Mouse (Mus musculus): Measurements from ENCODE around the gene Fshr.
"Not testable (repeated sequence)": the region's sequence is repeated elsewhere in the genome, so short reads cannot be mapped to it uniquely, and the experiment has no call there.

The Fshr gene

DNA sequence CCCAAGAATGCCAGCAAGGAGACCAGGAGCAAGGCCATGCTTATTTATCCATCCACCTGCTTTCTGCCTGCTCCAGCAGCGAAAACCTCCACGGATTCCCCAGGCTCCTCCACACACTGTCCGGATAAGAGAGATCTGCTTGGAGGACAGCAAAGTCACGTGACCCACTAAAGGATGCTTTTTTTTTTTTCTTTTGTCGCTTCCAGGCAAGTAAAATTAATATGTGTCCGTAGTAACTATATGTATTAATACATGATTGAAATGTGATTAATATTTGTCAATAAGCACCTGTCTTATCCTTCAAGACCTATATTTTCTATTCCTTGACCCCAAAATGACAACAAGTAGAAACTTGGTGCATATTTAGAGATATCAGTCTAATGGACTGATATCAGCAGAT lies at the start of gene Fshr:
Fshr (minus strand) TSS at position 101 of the 400 bp plus-strand sequence.
- DNase-seq (ENCODE audit: low spot score): no peak

DNA sequence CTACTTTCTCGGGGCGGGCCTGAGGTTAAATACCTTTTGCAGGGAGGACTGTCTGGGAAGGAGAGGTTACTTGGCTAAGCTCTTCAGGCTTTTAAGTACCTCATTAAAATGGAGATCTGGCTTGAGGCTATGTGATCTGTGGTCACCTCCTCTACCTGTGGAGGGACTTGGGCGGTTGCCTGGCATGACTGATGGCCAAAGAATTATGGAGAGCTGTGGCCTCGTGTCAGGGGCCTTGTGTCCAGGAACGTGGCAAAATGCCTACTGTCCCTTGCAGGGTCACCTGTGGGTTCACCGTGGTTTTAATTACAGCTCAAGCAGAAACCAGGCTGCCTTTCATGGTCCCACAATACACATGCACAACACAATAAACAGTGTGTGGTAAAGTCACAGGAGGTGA lies 1.7 kb upstream of the Fshr start:
- no peak for DNase-seq (ENCODE audit: low spot score)

DNA sequence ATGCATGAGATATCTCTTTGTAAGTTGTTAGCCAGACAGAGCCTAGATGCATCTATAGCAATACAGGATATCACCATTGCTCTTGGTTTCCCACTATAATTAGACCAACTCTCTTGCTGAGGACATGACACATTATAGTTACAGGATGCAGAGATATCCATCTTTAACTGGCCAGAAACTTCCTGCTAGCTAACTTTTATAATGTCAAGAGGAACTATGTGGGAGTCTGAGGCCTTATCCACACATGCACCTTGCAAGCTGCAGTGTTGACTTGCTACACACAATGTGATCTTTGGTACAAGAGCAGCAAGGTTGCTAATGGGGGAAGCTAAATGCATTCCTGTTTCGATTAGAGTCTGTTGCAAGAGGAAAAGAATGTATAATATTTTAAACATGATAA lies 26.9 kb downstream of the Fshr start:
- DNase-seq (ENCODE audit: low spot score): no peak

DNA sequence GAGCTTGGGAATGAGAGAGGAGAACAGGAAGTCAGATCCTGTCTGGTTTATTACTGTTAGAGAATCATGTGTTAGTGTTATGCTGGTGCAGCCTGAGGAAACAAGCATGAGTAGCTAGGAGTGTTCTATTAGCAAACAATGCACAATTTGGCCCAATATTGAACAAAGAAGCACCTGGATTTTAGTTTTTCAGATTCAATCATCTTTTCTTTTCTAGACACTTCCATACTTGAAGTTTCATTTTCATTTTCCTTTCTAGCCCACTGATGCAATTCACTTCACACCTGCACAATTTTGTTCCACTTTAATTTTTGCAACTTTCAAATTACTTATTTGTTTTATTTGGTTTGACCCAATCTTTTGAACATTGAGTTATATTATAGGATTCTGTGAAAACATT lies 35.7 kb downstream of the Fshr start:
- no peak for DNase-seq (ENCODE audit: low spot score)

DNA sequence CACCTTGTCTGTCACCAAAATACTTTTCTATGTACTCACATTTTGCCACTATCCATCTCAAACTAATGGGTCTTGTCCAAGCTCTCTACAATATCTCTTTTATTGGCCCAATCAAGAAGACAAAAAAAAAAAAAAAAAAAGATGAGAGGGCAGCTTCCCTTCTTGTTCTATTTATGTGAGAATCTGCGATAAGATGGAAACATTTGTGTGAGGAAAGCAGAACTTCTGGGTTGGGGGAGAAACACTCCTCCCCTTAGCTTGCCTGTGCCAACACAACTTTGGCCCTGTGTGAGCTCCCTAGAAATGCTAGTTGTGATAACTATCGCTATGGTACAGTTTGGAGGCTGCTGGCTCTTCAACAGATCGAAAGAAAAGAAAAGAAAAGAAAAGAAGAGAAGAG lies 38.0 kb downstream of the Fshr start:
- DNase-seq (ENCODE audit: low spot score): no peak

DNA sequence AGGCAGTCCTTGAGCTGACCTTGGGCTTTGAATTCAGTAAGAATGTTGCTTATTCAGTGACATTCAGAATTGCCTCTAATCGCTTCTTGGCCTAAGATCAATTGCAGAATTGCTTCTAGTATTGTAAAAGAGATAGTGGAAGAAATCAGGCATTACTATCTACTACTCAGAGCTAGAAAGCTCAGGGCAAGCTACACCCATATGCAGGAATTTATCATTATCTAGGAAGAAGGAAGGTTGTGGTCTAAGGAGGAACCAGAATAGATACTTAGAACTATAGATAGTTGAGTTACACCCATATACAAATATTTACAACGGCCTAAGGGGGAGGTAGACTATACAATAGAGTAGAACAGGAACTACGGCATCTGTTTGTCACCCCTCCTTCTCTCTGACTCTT lies 41.1 kb downstream of the Fshr start:
- not testable (repeated sequence) for DNase-seq (ENCODE audit: low spot score)

DNA sequence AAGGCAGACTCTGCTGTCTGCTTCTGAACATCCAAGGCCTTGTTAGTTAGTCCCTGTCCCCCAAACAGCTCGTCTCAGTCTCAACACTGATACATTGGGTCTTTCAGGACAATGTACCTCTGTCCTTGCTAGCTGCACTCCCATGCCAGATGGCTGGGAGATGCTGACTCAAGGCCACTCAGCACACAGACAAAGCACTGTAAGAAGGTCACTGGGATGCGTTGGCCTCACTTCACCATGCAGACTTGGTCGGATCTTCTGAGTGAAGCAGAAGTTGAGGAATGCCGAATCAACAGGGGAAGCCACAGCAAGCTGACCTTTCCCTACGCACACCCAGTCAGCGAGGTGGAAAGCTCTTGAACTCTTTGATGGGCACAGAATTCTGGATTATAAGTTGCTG lies 55.7 kb downstream of the Fshr start:
- DNase-seq (ENCODE audit: low spot score): no peak

DNA sequence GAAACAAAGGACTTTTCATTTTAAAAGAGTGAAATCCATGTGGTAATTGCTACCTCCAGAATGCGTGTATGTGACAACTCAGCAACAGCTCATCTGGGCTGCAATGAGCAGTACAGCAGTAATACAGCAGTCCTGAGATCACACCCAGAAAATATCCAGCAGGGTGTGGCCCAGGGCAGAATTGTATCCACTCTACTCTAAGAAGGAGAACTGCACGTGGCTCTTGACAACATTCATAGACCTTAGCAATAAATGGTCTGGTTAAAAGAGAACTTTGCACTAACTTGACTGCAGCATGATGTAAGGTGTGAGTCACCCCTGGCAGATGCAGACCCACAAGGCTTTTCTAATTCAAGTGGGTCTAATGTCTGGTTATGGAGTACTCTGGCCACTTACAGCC lies 80.5 kb downstream of the Fshr start:
- no peak for DNase-seq (ENCODE audit: low spot score)

DNA sequence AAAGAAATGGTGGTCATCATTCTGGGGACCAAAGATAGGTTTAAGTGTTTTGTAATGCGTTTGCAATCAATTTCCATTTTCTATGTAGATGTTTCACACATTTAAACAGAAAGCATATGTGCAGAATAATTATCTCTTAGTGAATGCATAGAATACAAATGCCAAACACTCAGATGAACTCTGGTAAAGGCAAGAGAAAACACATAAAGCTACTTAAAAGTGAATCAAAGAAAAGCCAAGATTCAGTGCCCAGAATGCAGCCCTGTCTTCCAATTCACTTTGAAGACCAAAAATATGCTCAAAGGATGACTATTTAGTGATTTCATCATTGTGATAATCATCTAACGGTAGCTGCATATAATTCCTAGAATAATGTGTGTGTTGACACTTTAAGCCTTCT lies 81.2 kb downstream of the Fshr start:
- DNase-seq (ENCODE audit: low spot score): no peak

DNA sequence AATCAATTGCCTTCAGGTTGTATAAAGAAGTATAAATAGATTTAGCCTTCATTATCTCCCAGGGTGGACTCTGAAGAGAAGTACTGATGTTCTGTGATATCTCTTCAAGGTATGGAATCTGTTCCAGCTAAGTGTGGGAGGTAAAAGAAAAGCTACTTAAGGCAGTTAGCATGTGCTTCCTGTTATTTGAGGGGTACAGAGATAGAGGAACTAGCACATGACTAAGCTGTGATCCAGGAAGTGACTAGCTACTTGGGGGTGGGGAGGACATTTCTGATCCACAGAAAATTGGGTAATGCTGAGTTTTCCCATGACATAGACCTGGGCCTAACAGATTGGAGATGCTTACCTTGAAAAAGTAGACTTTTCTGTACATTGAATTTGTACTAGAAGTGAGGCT lies 86.5 kb downstream of the Fshr start:
- no peak for DNase-seq (ENCODE audit: low spot score)

DNA sequence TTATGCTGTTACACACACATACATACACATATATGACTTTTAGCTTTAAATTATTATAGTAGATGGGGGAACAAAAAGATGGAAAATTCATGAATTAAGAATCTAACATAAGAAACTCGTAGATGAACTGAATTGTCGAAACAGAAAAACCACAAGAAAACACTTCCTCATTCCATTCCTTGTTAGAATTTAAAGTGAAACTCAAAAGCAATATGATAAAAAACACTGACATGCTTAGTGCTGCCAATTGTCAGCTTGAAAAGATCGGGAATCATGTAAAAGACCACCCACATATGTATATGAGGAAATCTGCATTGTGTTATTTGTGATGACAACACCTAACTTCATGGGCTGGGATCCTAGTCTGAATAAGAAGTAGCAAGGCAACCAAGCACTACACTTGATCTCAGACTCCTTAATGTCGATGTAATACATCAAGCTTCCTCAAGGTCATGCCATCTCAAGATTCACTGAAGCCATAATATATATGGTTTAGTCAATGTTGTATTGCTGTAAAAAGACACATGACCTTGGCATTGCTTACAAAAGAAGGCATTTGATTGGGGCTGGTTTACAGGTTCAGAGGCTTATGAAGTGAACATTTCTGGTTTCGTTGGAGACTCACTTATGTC lies 99.6 kb downstream of the Fshr start:
- no peak for DNase-seq (ENCODE audit: low spot score)

DNA sequence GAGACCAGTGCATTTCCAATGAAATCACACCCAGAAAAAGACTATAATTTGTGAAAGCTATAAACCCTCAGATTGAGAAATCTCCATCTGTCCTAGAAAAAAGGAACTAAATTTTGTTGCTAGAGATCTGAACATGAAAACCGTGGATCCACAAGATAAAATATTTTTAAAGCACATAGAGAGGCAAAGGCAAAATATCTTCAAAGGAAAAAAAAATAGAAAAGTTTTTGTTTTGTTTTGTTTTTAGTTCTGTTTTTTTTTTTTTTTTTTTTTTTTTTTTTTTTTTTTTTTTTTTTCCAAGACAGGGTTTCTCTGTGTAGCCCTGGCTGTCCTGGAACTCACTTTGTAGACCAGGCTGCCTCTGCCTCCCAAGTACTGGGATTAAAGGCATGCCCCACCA lies 100.7 kb downstream of the Fshr start:
- DNase-seq (ENCODE audit: low spot score): not testable (repeated sequence)

DNA sequence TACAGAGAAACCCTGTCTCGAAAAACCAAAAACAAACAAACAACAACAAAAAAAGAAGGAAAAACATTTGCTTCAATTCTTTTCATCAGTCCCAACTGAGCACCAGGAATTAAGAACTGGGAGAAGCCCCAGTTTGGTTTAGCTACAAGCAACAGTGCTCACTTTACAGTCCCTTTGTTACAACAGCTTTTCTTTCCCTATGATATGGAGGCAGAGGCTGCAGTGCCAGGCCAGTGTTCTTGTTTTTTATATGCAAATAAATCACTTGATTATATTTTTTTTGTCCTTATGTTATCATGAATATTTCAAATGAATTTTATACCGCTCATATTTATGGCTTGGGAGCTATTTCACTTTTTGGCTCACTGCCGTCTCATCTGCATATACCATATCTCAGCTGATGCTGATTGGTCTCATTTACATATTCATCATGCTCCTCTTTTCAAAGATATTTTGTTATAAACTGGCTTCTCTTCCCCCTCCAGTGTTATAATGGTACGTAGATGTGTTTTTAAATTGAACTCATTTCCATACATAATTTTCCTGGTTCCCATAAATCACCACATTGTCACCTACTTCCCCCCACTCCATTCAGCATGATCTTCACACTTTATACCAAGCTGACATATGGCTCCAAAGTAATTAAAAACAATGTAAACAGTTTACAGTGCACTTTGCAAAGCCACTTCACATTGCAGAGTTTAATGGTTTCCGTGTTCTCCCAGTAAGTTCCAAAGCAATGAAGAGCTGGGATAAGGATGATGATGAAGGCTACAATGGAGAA lies 110.6 kb downstream of the Fshr start:
- DNase-seq (ENCODE audit: low spot score): no peak

DNA sequence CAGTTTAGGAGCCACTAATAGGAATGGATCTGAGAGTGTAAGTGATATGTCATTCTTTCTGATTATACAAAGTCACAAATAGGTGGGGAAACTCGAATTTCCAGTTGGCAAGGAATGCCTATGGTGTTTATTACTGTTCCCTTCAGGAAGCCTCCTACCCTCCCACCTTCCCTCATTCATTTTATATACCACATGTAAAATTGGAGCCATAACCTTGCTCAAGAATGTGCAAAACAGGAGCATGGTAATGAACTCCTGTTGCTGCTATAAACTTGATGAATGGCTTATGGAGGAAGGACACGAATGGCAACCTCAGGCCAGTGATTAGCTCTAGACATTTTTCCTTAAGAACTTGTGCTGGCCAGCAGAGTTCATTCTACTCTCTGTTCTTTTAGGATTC lies 117.6 kb downstream of the Fshr start:
- no peak for DNase-seq (ENCODE audit: low spot score)

DNA sequence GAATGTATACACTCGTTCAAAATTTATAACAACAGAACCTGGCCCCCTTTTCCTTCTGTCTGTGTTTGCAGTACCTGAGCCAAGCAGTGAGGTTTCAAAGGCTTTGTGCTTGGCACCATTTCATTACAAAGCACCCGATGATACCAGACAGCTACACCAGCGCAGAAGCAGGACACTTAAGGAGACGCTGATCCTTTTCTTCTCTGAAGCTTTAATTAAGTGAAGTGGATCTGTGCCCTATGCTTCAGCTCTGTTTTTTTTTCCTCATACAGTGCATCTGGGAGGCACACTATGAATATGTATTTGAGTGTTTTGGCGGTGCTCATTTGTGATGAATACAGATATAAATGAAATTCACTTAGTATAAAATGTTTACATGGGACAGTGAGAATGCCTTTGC lies 120.8 kb downstream of the Fshr start:
- no peak for DNase-seq (ENCODE audit: low spot score)

DNA sequence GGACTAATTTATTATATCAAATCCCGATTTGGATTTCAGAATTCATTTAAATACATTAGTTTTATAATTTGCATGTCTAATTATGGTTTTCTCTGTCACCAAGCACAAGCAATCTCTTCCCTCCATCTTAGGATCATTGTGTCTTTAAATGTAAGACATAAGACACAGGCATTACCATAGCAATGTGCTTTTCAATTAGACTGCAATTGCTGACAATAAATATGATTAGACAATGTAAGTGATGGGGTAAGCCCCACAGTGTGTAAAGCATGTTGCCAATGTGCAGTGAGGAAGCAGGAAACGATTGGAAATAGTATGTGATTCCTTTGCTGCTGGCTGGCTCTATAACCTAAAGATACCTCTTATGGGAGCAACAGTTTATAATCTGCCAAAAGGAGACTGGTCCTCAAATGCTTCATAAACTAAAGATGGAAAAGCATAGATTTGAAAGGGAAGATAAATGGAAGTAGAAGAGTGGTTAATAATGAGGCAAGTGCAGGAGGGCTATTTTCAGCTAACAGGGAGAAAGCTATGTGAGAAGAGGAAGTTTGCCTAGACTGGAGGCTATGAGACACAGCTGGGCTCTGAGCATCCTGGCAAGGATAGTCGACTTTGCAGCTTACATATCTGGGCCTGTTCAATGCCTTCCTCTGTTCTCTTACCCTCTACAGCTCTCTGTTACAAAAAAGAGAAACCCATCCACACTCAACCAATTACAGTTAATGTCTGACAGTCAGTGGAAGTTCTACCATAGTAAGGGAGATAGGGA lies 136.0 kb downstream of the Fshr start:
- DNase-seq (ENCODE audit: low spot score): no peak

DNA sequence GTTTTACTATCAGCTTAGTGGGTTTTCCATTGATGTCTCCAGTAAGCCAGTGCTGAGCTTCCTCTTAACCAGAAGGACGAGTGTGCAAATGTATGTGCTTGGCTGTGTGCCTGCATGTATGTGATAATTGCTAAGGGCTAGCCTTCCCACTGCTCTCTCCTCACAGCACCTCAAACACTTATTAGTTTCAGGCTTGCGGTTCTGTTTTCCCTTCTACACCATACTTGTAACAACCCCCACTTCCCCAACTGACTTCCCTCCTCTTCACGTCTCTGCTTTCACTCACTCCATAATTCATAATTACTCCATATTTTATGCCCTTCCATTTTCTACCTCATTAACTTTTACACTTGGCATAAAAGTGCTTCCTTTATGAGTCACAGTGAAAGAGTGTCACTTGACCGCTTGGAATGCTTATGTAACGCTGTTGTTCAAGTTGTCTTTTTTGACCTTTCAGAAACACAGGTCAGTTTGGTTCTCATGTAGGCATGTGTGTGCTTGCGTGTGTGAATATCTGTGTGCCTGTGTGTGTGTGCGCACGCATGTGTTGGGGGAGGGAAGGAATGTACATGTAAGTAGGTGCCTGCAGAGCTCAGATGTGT lies 138.0 kb downstream of the Fshr start:
- DNase-seq (ENCODE audit: low spot score): no peak

DNA sequence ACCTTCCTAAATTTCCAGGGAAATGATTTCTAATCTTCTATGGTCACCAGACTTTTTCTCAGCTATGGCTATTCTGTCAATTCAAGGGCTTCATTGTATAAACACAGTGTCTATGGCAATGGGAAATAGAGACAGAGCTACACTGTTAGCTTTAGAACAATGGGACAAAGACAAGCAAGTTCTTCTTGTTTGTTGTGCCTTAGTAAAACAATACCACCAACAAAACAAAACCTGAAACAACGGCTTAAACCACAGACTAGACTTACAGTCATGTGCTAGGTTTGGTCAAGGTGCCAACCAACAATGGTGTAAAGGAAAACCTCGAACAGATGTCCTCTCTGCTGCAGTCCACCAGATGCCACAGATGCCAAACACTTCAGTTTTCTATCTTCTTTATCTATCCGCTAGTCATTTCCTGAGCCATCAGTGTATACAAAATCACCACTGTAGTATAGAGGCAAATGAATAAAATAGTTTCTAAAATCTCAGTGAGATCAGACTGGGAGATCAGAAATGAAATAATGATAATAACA lies 149.4 kb downstream of the Fshr start:
- no peak for DNase-seq (ENCODE audit: low spot score)

DNA sequence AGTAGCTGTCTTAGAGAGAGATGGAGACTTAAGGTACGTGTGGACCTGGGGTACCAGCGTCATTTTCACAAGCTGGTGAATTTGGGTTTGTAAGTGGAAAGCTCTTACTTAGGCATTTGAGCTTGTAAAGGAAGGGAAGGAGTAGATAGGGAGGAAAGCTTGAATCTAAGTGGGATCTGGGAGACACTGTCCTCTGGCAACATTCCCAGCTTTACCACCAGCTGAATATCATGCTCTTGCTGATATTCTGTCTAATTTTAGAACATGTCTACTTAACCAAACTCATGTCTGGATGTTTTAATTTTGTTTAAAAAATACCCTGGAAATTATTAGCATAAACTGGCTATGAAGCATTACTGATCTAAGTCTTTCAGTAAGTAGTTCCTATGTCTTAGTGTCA lies 151.4 kb downstream of the Fshr start:
- no peak for DNase-seq (ENCODE audit: low spot score)

DNA sequence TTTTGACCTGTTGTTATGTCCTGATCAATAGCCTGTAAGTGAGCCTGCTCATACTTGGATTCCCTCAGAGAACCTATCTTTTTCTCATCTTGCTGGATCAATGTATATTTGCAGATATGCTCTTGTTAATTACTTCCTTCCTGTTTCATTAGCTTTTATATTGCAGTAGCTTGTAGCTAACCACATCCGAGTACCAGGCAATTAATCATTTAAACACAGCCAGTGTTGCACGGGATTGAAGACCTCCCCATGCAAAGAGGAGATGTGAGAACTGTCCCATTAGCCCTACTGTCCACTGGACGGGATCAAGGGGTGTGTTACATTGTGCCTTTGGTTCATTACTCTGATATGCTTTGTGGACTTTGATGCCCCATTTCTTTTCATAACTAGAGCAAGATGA lies 154.5 kb downstream of the Fshr start:
- no peak for DNase-seq (ENCODE audit: low spot score)

DNA sequence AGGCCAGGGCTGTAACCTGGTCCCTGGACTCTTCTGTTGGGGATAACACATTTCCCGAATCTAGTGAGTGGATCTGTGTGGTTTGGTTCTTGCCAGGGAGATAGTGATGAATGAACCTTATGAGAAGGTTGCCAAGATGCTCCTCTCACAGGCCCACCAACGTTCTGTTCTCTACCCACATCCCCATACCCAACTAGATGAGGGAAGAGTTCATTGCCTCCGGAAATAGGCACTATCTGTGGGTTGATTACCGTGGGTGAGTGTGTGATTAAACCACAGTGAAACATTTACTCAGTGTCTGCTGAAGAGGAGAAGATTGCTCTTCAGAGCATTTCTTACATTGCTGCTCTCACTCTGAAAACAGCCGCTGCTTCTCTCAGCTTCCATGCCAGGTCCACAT lies 163.8 kb downstream of the Fshr start:
- DNase-seq (ENCODE audit: low spot score): no peak

DNA sequence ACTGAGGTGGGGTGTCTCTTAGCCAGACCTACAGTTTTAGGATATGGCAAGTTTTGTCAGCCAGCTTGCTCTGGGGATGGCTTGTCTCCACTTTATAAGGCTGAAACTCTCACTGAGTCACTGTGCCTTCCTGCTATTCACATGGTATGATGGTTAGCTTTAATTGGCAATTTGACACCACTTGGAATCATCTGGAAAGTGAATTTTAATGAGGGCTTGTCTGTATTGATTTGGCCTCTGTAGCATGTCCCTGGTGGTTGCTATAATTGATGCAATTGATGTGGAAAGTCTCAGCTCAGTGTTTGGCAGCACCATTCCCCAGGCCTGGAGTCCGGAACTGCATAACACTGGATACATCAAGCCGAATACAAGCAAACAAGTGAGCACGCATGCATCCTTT lies 164.4 kb downstream of the Fshr start:
- DNase-seq (ENCODE audit: low spot score): peak; percentile 16

DNA sequence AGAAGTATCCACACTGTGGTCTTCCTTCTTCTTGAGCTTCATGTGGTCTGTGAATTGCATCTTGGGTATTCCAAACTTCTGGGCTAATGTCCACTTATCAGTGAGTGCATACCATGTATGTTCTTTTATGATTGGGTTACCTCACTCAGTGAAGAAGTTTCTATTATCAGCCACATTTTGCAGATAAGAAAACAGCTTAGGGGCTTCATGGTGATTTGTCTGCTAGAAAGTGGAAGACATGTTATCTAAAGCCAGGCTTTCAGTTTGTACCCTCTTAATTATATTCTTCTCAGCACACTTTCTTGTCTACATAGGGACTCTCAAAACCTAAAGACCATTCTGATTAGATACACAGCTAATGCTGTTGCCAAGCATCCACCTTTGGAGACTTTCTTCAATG lies 165.8 kb downstream of the Fshr start:
- DNase-seq (ENCODE audit: low spot score): no peak
